Mouse (Mus musculus) lung, postnatal 0 days (tissue): Measurements from ENCODE around the gene Ccdc174. TPM values are rescaled to one million over a fixed set of nuclear protein-coding genes. Genes with fewer than 3 reads are reported as not detected.
A peak's percentile ranks its signal among the peaks of the same experiment; 100 is the strongest.

Source experiments
- ATAC-seq: fragments of 200-750 bp; cut with Nextera tagmentation; 2 replicates; pipeline ENCODE4 v1.8.0; 2017; ENCODE audit warnings: moderate library complexity
- DNase-seq: peaks from one replicate; pipeline ENCODE4 v3.0.0-alpha.2; 2016; ENCODE audit warnings: low spot score
- H3K27ac ChIP-seq: fragments of 300-500 bp; sonication (generic); 2 replicates; pipeline ENCODE4 v1.5.1; 2014; ENCODE audit warnings: antibody characterized with exemption, mild to moderate bottlenecking, low read length, mixed read lengths
- H3K27me3 ChIP-seq: fragments of 300-500 bp; sonication (generic); replicated peaks from 2 replicates; pipeline ENCODE4 v1.6.1; 2014; ENCODE audit warnings: low read length, mixed read lengths; ENCODE audit not compliant: insufficient read depth
- H3K36me3 ChIP-seq: fragments of 300-500 bp; sonication (generic); 2 replicates; pipeline ENCODE4 v1.6.1; 2014; ENCODE audit warnings: low read length, mixed read lengths; ENCODE audit not compliant: insufficient read depth
- H3K4me1 ChIP-seq: fragments of 300-500 bp; sonication (generic); 2 replicates; pipeline ENCODE4 v1.6.1; 2014; ENCODE audit warnings: antibody characterized with exemption, low read depth, low read length, mixed read lengths; ENCODE audit not compliant: insufficient read depth
- H3K4me2 ChIP-seq: fragments of 300-500 bp; sonication (generic); replicated peaks from 2 replicates; pipeline ENCODE4 v1.6.1; 2014; ENCODE audit warnings: low read depth, mild to moderate bottlenecking, low read length, moderate library complexity, mixed read lengths
- H3K4me3 ChIP-seq: fragments of 300-500 bp; sonication (generic); 2 replicates; pipeline ENCODE4 v1.5.1; 2014; ENCODE audit warnings: low read depth, low read length
- H3K9ac ChIP-seq: fragments of 300-500 bp; sonication (generic); replicated peaks from 2 replicates; pipeline ENCODE4 v1.6.1; 2014; ENCODE audit warnings: low read depth, mild to moderate bottlenecking
- H3K9me3 ChIP-seq: fragments of 300-500 bp; sonication (generic); 2 replicates; pipeline ENCODE4 v1.6.1; 2016; ENCODE audit warnings: low read length, mixed read lengths
- CTCF ChIP-seq: IDR thresholded peaks from 2 replicates; pipeline ENCODE4 v1.5.1; 2016; ENCODE audit warnings: antibody characterized with exemption, mild to moderate bottlenecking
- EP300 ChIP-seq: IDR thresholded peaks from 2 replicates; pipeline ENCODE4 v1.6.1; 2016; ENCODE audit warnings: antibody characterized with exemption, mild to moderate bottlenecking, control low read depth
- WGBS: fragments of 180-500 bp; shearing (Covaris S2); extraction: QIAGEN DNeasy Blood & Tissue Kit; methylation state at CpG from one replicate; pipeline ENCODE4 v1.1.7; 2014; 5-methylcytosine and 5-hydroxymethylcytosine counted together
- polyA plus RNA-seq: library from polyadenylated mRNA; unstranded; fragments of >200 nt; fragmentation: Nextera tagmentation; extraction: Ambion mirVana; gene quantifications from 2 replicates; pipeline ENCODE4 v1.2.1, GENCODE M21; 2015

Gene Ccdc174
- polyA plus RNA-seq, 1 experiment from 2014 or later, result 32.2 TPM

GRCm38 (mm10) chr6:91852550-91852949, 25.3 kb upstream of the Ccdc174 start:
- Histone ChIP-seq H3K36me3 (no peaks in the 10 kb centered on the region), H3K27me3 (no peaks in the 10 kb centered on the region), H3K4me1 (no peaks in the 10 kb centered on the region), H3K9ac (no peak overlapping the region), H3K9me3 (no peaks in the 10 kb centered on the region), H3K27ac (no peak overlapping the region), H3K4me3 (no peak overlapping the region), H3K4me2 (no peak overlapping the region)
- DNase-seq (peak; percentile 37), ATAC-seq (0 out of 2 replicates have a peak, but pooled peaks have one; percentile 41)
- TF ChIP-seq EP300, result no peak
- TF ChIP-seq CTCF, result peak; percentile 78
- 4% methylated on average over 2 of the region's 2 CpGs for WGBS

- no peak overlapping the region for H3K4me2 ChIP-seq
- WGBS, result 56% methylated on average over 5 of the region's 5 CpGs
- no peaks in the 10 kb centered on the region for H3K4me1 ChIP-seq
- TF ChIP-seq EP300, result no peak
- no peak for TF ChIP-seq CTCF
- no peak overlapping the region for H3K27ac ChIP-seq
- ATAC-seq (no peak), DNase-seq (no peak)
- no peaks in the 10 kb centered on the region for H3K36me3 ChIP-seq
- H3K9me3 ChIP-seq, result no peaks in the 10 kb centered on the region
- no peak overlapping the region for H3K4me3 ChIP-seq
- H3K27me3 ChIP-seq, result no peaks in the 10 kb centered on the region
- no peak overlapping the region for H3K9ac ChIP-seq
These were observed 19.5 kb upstream of the Ccdc174 start for GRCm38 (mm10) chr6:91858339-91858738.

- Histone ChIP-seq H3K9me3 (no peaks in the 10 kb centered on the region), H3K27me3 (no peaks in the 10 kb centered on the region), H3K27ac (no peak overlapping the region), H3K9ac (no peak overlapping the region), H3K36me3 (no peaks in the 10 kb centered on the region), H3K4me2 (no peak overlapping the region), H3K4me1 (no peaks in the 10 kb centered on the region), H3K4me3 (no peak overlapping the region)
- DNase-seq (no peak), ATAC-seq (no peak)
- TF ChIP-seq CTCF (no peak), EP300 (no peak)
These were observed 15.0 kb upstream of the Ccdc174 start for GRCm38 (mm10) chr6:91862848-91863247.

GRCm38 (mm10) chr6:91864595-91864994, 13.3 kb upstream of the Ccdc174 start:
- Histone ChIP-seq H3K4me3 (no peak overlapping the region), H3K4me2 (no peak overlapping the region), H3K27ac (no peak overlapping the region), H3K9me3 (no peaks in the 10 kb centered on the region), H3K9ac (no peak overlapping the region), H3K4me1 (no peaks in the 10 kb centered on the region), H3K27me3 (no peaks in the 10 kb centered on the region), H3K36me3 (no peaks in the 10 kb centered on the region)
- DNase-seq (no peak), ATAC-seq (no peak)
- 62% methylated on average over 5 of the region's 5 CpGs for WGBS
- TF ChIP-seq EP300, result no peak
- TF ChIP-seq CTCF, result no peak

- no peaks in the 10 kb centered on the region for H3K4me1 ChIP-seq
- 85% methylated on average over 11 of the region's 11 CpGs for WGBS
These were observed 12.3 kb upstream of the Ccdc174 start for GRCm38 (mm10) chr6:91865601-91866000.

GRCm38 (mm10) chr6:91868091-91868490, 9.8 kb upstream of the Ccdc174 start:
- Histone ChIP-seq H3K27me3 (no peaks in the 10 kb centered on the region), H3K4me1 (no peaks in the 10 kb centered on the region), H3K4me2 (no peak overlapping the region), H3K27ac (no peak overlapping the region), H3K36me3 (no peaks in the 10 kb centered on the region), H3K4me3 (no peak overlapping the region), H3K9me3 (no peaks in the 10 kb centered on the region), H3K9ac (no peak overlapping the region)
- WGBS, result 90% methylated on average over 5 of the region's 5 CpGs
- no peak for ATAC-seq
- no peak for DNase-seq
- no peak for TF ChIP-seq EP300
- TF ChIP-seq CTCF, result no peak

More at GRCm38 (mm10) chr6:91865601-91866000, 12.3 kb upstream of the Ccdc174 start:
- no peaks in the 10 kb centered on the region for H3K9me3 ChIP-seq
- DNase-seq (no peak), ATAC-seq (no peak)
- no peak overlapping the region for H3K27ac ChIP-seq
- no peak overlapping the region for H3K4me2 ChIP-seq
- TF ChIP-seq CTCF, result no peak
- no peaks in the 10 kb centered on the region for H3K36me3 ChIP-seq
- H3K9ac ChIP-seq, result no peak overlapping the region
- no peak overlapping the region for H3K4me3 ChIP-seq
- no peaks in the 10 kb centered on the region for H3K27me3 ChIP-seq

- WGBS, result 50% methylated on average over 2 of the region's 2 CpGs
- Histone ChIP-seq H3K27me3 (no peaks in the 10 kb centered on the region), H3K9me3 (no peaks in the 10 kb centered on the region), H3K4me1 (no peaks in the 10 kb centered on the region), H3K27ac (no peak overlapping the region), H3K4me3 (no peak overlapping the region), H3K9ac (no peak overlapping the region), H3K36me3 (no peaks in the 10 kb centered on the region), H3K4me2 (no peak overlapping the region)
- DNase-seq, result no peak
- no peak for ATAC-seq
- TF ChIP-seq EP300 (no peak), CTCF (no peak)
These were observed 5.1 kb upstream of the Ccdc174 start for GRCm38 (mm10) chr6:91872781-91873180.
